18 mouse cellular contexts compared by ENCODE assay signal in the genomic region with DNA sequence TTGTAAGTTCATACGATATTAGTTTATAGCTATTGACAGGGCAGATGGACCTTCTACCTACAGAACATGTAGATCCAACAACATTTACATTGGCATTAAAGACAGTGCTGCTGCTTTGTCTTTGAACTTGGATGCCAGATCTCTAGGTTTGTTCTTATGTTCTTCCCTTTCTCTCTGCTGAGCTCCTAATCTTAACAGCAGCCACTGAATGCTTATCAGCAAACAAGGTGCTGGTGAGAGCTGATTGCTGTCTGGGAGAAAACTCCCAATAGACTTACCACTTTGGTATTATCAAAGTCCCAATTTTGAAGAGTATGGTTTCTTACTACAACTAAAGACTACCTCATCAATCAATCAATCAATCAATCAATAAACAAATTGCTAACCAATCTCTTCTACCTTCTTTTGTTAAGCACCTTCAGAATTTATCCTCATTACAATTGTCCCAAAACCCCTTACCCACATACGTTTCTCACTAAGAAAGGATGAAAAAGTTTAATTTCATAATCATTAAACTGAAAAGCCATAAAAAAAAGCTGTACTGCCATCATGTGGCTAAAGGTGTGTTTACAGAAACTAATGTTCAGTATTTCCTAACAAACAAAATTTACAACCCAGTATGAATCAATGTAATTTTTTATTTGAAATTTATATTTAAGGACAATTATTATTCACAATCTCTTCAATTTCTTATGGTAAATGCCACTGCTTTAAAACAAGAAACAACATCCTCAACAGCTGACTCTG. TPM values are rescaled to one million over a fixed set of nuclear protein-coding genes. Genes with fewer than 3 reads are reported as not detected.
DNase-seq lines count a peak whose midpoint lies in the region; ATAC-seq and TF ChIP-seq lines count a peak whose summit lies in the region.
"Had no signal": no experiment of that assay in that cellular context is flagged by ENCODE, and none has a peak within 500 bp of the region (broad histone marks: within the 10 kb centered on the region; RNA-seq: fewer than 3 reads in every experiment).

No protein-coding gene starts in this region.

- H3K27me3 ChIP-seq in forebrain, postnatal 0 days (ENCODE audit: insufficient read depth, low read length) = no peaks in the 10 kb centered on the region
- no peaks in the 10 kb centered on the region for H3K27me3 ChIP-seq in forebrain, embryonic 11.5 days (ENCODE audit: control insufficient read depth, insufficient read depth, low read length)
- 0 out of 2 replicates have a peak, but pooled peaks cover 5% of the 10 kb centered on the region for H3K27me3 ChIP-seq in embryonic facial prominence, embryonic 14.5 days (replicated peaks; ENCODE audit: control insufficient read depth, insufficient read depth, low read length)
- no peaks in the 10 kb centered on the region for H3K27me3 ChIP-seq in liver, postnatal 0 days (ENCODE audit: insufficient read depth, low read length)
- H3K27me3 ChIP-seq: forebrain, embryonic 13.5 days had no signal

- H3K9ac ChIP-seq in forebrain, postnatal 0 days = no peak overlapping the region
- H3K9ac ChIP-seq in forebrain, embryonic 11.5 days (ENCODE audit: low read length) = no peak overlapping the region
- H3K9ac ChIP-seq in embryonic facial prominence, embryonic 14.5 days (ENCODE audit: low read depth, low read length) = no peak overlapping the region
- no peak overlapping the region for H3K9ac ChIP-seq in liver, postnatal 0 days (replicated peaks)
- H3K9ac ChIP-seq: forebrain, embryonic 13.5 days; heart, embryonic 13.5 days; hindbrain, embryonic 13.5 days; limb, embryonic 13.5 days had no signal

- H3K9me3 ChIP-seq in forebrain, postnatal 0 days (ENCODE audit: low read length) = no peaks in the 10 kb centered on the region
- H3K9me3 ChIP-seq in forebrain, embryonic 11.5 days (ENCODE audit: control insufficient read depth, low read length) = no peaks in the 10 kb centered on the region
- no peaks in the 10 kb centered on the region for H3K9me3 ChIP-seq in embryonic facial prominence, embryonic 14.5 days (ENCODE audit: control insufficient read depth, low read length)
- H3K9me3 ChIP-seq in liver, postnatal 0 days (ENCODE audit: low read length) = no peaks in the 10 kb centered on the region
- H3K9me3 ChIP-seq: forebrain, embryonic 13.5 days; heart, embryonic 13.5 days; hindbrain, embryonic 13.5 days; limb, embryonic 13.5 days had no signal

- peak; percentile 14 for DNase-seq in forebrain, postnatal 0 days
- DNase-seq in forebrain, embryonic 11.5 days (ENCODE audit: low spot score) = no peak
- peak; percentile 7 for DNase-seq in lung, postnatal 36 days
- DNase-seq in lung, postnatal 10 days = no peak
- peak; percentile 16 for DNase-seq in embryonic facial prominence, embryonic 14.5 days (ENCODE audit: low spot score)
- no peak for DNase-seq in liver, postnatal 0 days
- no peak for DNase-seq in kidney, postnatal 4 days
- no peak for DNase-seq in yolk sac, embryonic 10.5 days (ENCODE audit: low spot score)
- DNase-seq: adrenal gland, postnatal 14 days; cerebellum, adult 11-12 months; gastrocnemius, postnatal 10 days; layer of hippocampus, postnatal 36 days; thymus, postnatal 14 days had no signal

- 61% methylated on average over 2 of the region's 2 CpGs for WGBS in forebrain, postnatal 0 days
- WGBS in forebrain, embryonic 11.5 days = 69% methylated on average over 2 of the region's 2 CpGs
- WGBS in embryonic facial prominence, embryonic 14.5 days = 54% methylated on average over 2 of the region's 2 CpGs
- WGBS in liver, postnatal 0 days (ENCODE audit: insufficient replicate concordance) = 52% methylated on average over 2 of the region's 2 CpGs

- TF ChIP-seq EP300 in liver, postnatal 0 days (IDR thresholded peaks at IDR 0.05; ENCODE audit: low read depth) = peak; percentile 90

- no peaks in the 10 kb centered on the region for H3K36me3 ChIP-seq in forebrain, postnatal 0 days (ENCODE audit: insufficient read depth)
- H3K36me3 ChIP-seq in forebrain, embryonic 11.5 days (ENCODE audit: control insufficient read depth, insufficient read depth, low read length) = no peaks in the 10 kb centered on the region
- H3K36me3 ChIP-seq in embryonic facial prominence, embryonic 14.5 days (ENCODE audit: control insufficient read depth, insufficient read depth, low read length) = no peaks in the 10 kb centered on the region
- no peaks in the 10 kb centered on the region for H3K36me3 ChIP-seq in liver, postnatal 0 days (replicated peaks; ENCODE audit: insufficient read depth, low read length)
- H3K36me3 ChIP-seq: heart, embryonic 13.5 days; hindbrain, embryonic 13.5 days; limb, embryonic 13.5 days had no signal

- ATAC-seq in forebrain, postnatal 0 days = no peak; the same call in 1 of the 2 replicates
- no peak for ATAC-seq in forebrain, embryonic 11.5 days (replicated peaks; ENCODE audit: low FRiP score)
- no peak for ATAC-seq in embryonic facial prominence, embryonic 14.5 days (ENCODE audit: low read depth)
- ATAC-seq in liver, postnatal 0 days = peak; percentile 47
- ATAC-seq: forebrain, embryonic 13.5 days had no signal

- no peaks in the 10 kb centered on the region for H3K4me1 ChIP-seq in forebrain, postnatal 0 days (ENCODE audit: insufficient read depth)
- H3K4me1 ChIP-seq in forebrain, embryonic 11.5 days (replicated peaks; ENCODE audit: control insufficient read depth, insufficient read depth, low read length) = peaks cover 2% of the 10 kb centered on the region; the same call in 1 of the 2 replicates
- no peaks in the 10 kb centered on the region for H3K4me1 ChIP-seq in embryonic facial prominence, embryonic 14.5 days (ENCODE audit: control insufficient read depth, insufficient read depth, low read length)
- 0 out of 2 replicates have a peak, but pooled peaks cover 3% of the 10 kb centered on the region for H3K4me1 ChIP-seq in liver, postnatal 0 days (ENCODE audit: insufficient read depth)
- H3K4me1 ChIP-seq: forebrain, embryonic 13.5 days had no signal

- TF ChIP-seq CTCF in forebrain, postnatal 0 days (IDR thresholded peaks at IDR 0.05; ENCODE audit: low read depth) = peak; percentile 48; the same call in 1 of the 2 replicates
- peak; percentile 39 for TF ChIP-seq CTCF in liver, postnatal 0 days (IDR thresholded peaks at IDR 0.05; ENCODE audit: low read depth)

- no peak overlapping the region for H3K4me3 ChIP-seq in forebrain, postnatal 0 days (ENCODE audit: low read depth, low read length)
- H3K4me3 ChIP-seq in forebrain, embryonic 11.5 days (ENCODE audit: low read depth, low read length) = no peak overlapping the region
- no peak overlapping the region for H3K4me3 ChIP-seq in embryonic facial prominence, embryonic 14.5 days (ENCODE audit: low read depth, low read length)
- no peak overlapping the region for H3K4me3 ChIP-seq in liver, postnatal 0 days (ENCODE audit: low read depth, low read length)
- H3K4me3 ChIP-seq: forebrain, embryonic 13.5 days; heart, embryonic 13.5 days; hindbrain, embryonic 13.5 days; limb, embryonic 13.5 days had no signal

- no peak overlapping the region for H3K4me2 ChIP-seq in forebrain, postnatal 0 days (ENCODE audit: low read depth)
- no peak overlapping the region for H3K4me2 ChIP-seq in forebrain, embryonic 11.5 days (ENCODE audit: low read depth, low read length, severe bottlenecking)
- no peak overlapping the region for H3K4me2 ChIP-seq in embryonic facial prominence, embryonic 14.5 days (ENCODE audit: low read depth, low read length)
- H3K4me2 ChIP-seq in liver, postnatal 0 days (ENCODE audit: low read depth, low read length) = peak overlapping the region; percentile 46; the same call in 1 of the 2 replicates
- H3K4me2 ChIP-seq: forebrain, embryonic 13.5 days; heart, embryonic 13.5 days; hindbrain, embryonic 13.5 days; limb, embryonic 13.5 days had no signal

- H3K27ac ChIP-seq in forebrain, postnatal 0 days (ENCODE audit: low read depth, low read length) = no peak overlapping the region
- no peak overlapping the region for H3K27ac ChIP-seq in forebrain, embryonic 11.5 days (ENCODE audit: low read depth, low read length)
- no peak overlapping the region for H3K27ac ChIP-seq in embryonic facial prominence, embryonic 14.5 days (replicated peaks; ENCODE audit: low read depth, low read length)
- no peak overlapping the region for H3K27ac ChIP-seq in liver, postnatal 0 days (ENCODE audit: low read depth)
- H3K27ac ChIP-seq: forebrain, embryonic 13.5 days; heart, embryonic 13.5 days; hindbrain, embryonic 13.5 days; limb, embryonic 13.5 days had no signal

RNA-seq across cellular contexts. Expression of gene Slc25a21, which starts 12.7 kb away (rescaled TPM):
- 0.19 TPM in 1 of 2 replicates, not detected in the other for total RNA-seq in forebrain, postnatal 0 days (2014; rRNA removed)
- 0.26 and 0.29 TPM in 2 replicates for polyA plus RNA-seq in forebrain, postnatal 0 days (2015; fragmentation: Nextera tagmentation; extraction: Ambion mirVana)
- 1.7 and 2.3 TPM in 2 replicates for polyA plus RNA-seq in forebrain, embryonic 11.5 days (2014; fragmentation: Nextera tagmentation; extraction: Ambion mirVana)
- 0.58 and 0.73 TPM in 2 replicates for polyA plus RNA-seq in embryonic facial prominence, embryonic 14.5 days (2014; fragmentation: Nextera tagmentation; extraction: Ambion mirVana)
- polyA plus RNA-seq in liver, postnatal 0 days (2015; fragmentation: Nextera tagmentation; extraction: Ambion mirVana) = 10.8 and 12.6 TPM in 2 replicates
- polyA plus RNA-seq: C2C12 had no signal

RNA-seq across cellular contexts. Expression of gene Prps1l3, which starts 45.6 kb away (rescaled TPM):
- 25.3 and 27.9 TPM in 2 replicates for total RNA-seq in forebrain, postnatal 0 days (2014; rRNA removed)
- polyA plus RNA-seq in forebrain, postnatal 0 days (2015; fragmentation: Nextera tagmentation; extraction: Ambion mirVana) = 12.3 and 15.7 TPM in 2 replicates
- polyA plus RNA-seq in forebrain, embryonic 11.5 days (2014; fragmentation: Nextera tagmentation; extraction: Ambion mirVana) = 77.6 and 77.7 TPM in 2 replicates
- 53.3 and 64.9 TPM in 2 replicates for polyA plus RNA-seq in embryonic facial prominence, embryonic 14.5 days (2014; fragmentation: Nextera tagmentation; extraction: Ambion mirVana)
- polyA plus RNA-seq in liver, postnatal 0 days (2015; fragmentation: Nextera tagmentation; extraction: Ambion mirVana) = 20.8 and 22.8 TPM in 2 replicates

RNA-seq across cellular contexts. Expression of gene Mipol1, which starts 45.7 kb away (rescaled TPM):
- total RNA-seq in forebrain, postnatal 0 days (2014; rRNA removed) = 6.2 and 7.1 TPM in 2 replicates
- 3.4 and 4.5 TPM in 2 replicates for polyA plus RNA-seq in forebrain, postnatal 0 days (2015; fragmentation: Nextera tagmentation; extraction: Ambion mirVana)
- 8.1 and 8.8 TPM in 2 replicates for polyA plus RNA-seq in forebrain, embryonic 11.5 days (2014; fragmentation: Nextera tagmentation; extraction: Ambion mirVana)
- 6.9 and 8.7 TPM in 2 replicates for polyA plus RNA-seq in embryonic facial prominence, embryonic 14.5 days (2014; fragmentation: Nextera tagmentation; extraction: Ambion mirVana)
- 2.1 and 2.8 TPM in 2 replicates for polyA plus RNA-seq in liver, postnatal 0 days (2015; fragmentation: Nextera tagmentation; extraction: Ambion mirVana)

Comparison
In these comparisons a context has a peak if more than half of its experiments do, and no peak if none do; other contexts are left out.
1. DNase-seq: peak in forebrain, postnatal 0 days (single experiment), lung, postnatal 36 days (single experiment) and embryonic facial prominence, embryonic 14.5 days (single experiment); none in forebrain, embryonic 11.5 days (single experiment), lung, postnatal 10 days (single experiment), liver, postnatal 0 days (single experiment), kidney, postnatal 4 days (0 of 2) and yolk sac, embryonic 10.5 days (single experiment).